In the genomic region with DNA sequence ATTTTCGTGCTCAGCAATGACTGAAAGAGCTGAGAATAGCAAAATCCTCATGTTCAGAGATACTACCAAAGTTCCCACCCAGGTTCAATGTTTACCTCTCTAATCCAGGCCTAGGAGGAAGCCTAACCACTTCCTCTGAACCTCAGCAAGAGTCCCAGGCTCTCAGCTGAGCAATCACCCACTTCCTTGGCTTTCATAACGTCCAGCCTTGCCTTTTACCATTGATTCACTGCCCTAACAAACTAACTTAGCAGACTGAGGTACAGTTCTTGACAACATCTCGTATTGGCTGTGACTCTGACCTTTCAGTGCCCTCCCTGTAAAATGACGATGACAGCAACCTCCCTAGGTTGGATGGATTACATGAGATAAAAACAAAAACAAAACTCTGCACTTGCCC, we compare ENCODE assay signal across 8 mouse cellular contexts. TPM values are rescaled to one million over a fixed set of nuclear protein-coding genes. Genes with fewer than 3 reads are reported as not detected.
DNase-seq lines count a peak whose midpoint lies in the region; ATAC-seq and TF ChIP-seq lines count a peak whose summit lies in the region.

No protein-coding gene starts in this region.

- peak overlapping the region; percentile 72 for H3K27ac ChIP-seq in bone marrow macrophage, adult 2 months (ENCODE audit: insufficient read depth, low read depth, low read length)
- H3K27ac ChIP-seq in hindbrain, embryonic 16.5 days (ENCODE audit: low read depth, low read length): no peak overlapping the region
- no peak overlapping the region for H3K27ac ChIP-seq in midbrain, embryonic 12.5 days (replicated peaks)

- peak overlapping the region; percentile 99; the same call in 1 of the 2 replicates for H3K9ac ChIP-seq in hindbrain, embryonic 16.5 days (ENCODE audit: low read depth, low read length)
- H3K9ac ChIP-seq in midbrain, embryonic 12.5 days (replicated peaks): peak overlapping the region; percentile 99

- H3K4me1 ChIP-seq in bone marrow macrophage, adult 2 months (ENCODE audit: control insufficient read depth, insufficient read depth, low read length): peaks cover 35% of the 10 kb centered on the region
- H3K4me1 ChIP-seq in hindbrain, embryonic 16.5 days (ENCODE audit: control insufficient read depth, insufficient read depth, low read depth, low read length): peaks cover 26% of the 10 kb centered on the region
- peaks cover 27% of the 10 kb centered on the region for H3K4me1 ChIP-seq in midbrain, embryonic 12.5 days

- no peaks in the 10 kb centered on the region for H3K36me3 ChIP-seq in hindbrain, embryonic 16.5 days (ENCODE audit: control insufficient read depth, insufficient read depth, low read length)
- 0 out of 2 replicates have a peak, but pooled peaks cover 1% of the 10 kb centered on the region for H3K36me3 ChIP-seq in midbrain, embryonic 12.5 days

- no peak for ATAC-seq in hindbrain, embryonic 16.5 days
- ATAC-seq in midbrain, embryonic 12.5 days (ENCODE audit: low FRiP score, low read depth): no peak

- 32% methylated on average over 4 of the region's 4 CpGs for WGBS in hindbrain, embryonic 16.5 days
- WGBS in midbrain, embryonic 12.5 days: 44% methylated on average over 4 of the region's 4 CpGs

- TF ChIP-seq POLR2A in bone marrow macrophage, adult 2 months (IDR thresholded peaks at IDR 0.05; ENCODE audit: borderline replicate concordance, low read depth, low read length): no peak

- H3K27me3 ChIP-seq in hindbrain, embryonic 16.5 days (replicated peaks; ENCODE audit: control insufficient read depth, insufficient read depth, low read length): no peaks in the 10 kb centered on the region
- no peaks in the 10 kb centered on the region for H3K27me3 ChIP-seq in midbrain, embryonic 12.5 days

- peak; percentile 40 for DNase-seq in kidney, adult 9 months
- no peak for DNase-seq in kidney, postnatal 4 days
- no peak for DNase-seq in right cerebral cortex, postnatal 25 days
- DNase-seq in embryo, embryonic 10.5 days (ENCODE audit: low spot score): no peak
- no peak for DNase-seq in gastrocnemius, postnatal 25 days

- H3K4me3 ChIP-seq in bone marrow macrophage, adult 2 months (ENCODE audit: insufficient read depth, low read length): peak overlapping the region; percentile 93
- H3K4me3 ChIP-seq in hindbrain, embryonic 16.5 days (ENCODE audit: low read length): peak overlapping the region; percentile 85
- peak overlapping the region; percentile 98 for H3K4me3 ChIP-seq in midbrain, embryonic 12.5 days

- TF ChIP-seq CTCF in bone marrow macrophage, adult 2 months (IDR thresholded peaks at IDR 0.05; ENCODE audit: low read depth, low read length): no peak

- peak overlapping the region; percentile 80 for H3K4me2 ChIP-seq in hindbrain, embryonic 16.5 days (ENCODE audit: low read length)
- peak overlapping the region; percentile 55 for H3K4me2 ChIP-seq in midbrain, embryonic 12.5 days (replicated peaks)

- no peaks in the 10 kb centered on the region for H3K9me3 ChIP-seq in hindbrain, embryonic 16.5 days (ENCODE audit: control insufficient read depth, low read length)
- H3K9me3 ChIP-seq in midbrain, embryonic 12.5 days: no peaks in the 10 kb centered on the region

RNA-seq across cellular contexts. Expression of a gene that starts 2.0 kb away (rescaled TPM):
- polyA plus RNA-seq in bone marrow macrophage, adult 2 months (2012; ENCODE audit: insufficient read depth, insufficient read length, missing spikeins): 53.6 and 73.6 TPM in 2 replicates
- 74.3 and 74.4 TPM in 2 replicates for polyA plus RNA-seq in hindbrain, embryonic 16.5 days (2015; fragmentation: Nextera tagmentation; extraction: Ambion mirVana)
- polyA plus RNA-seq in midbrain, embryonic 12.5 days (2016; fragmentation: Nextera tagmentation; extraction: Ambion mirVana): 65.7 and 69.8 TPM in 2 replicates
- total RNA-seq in gastrocnemius, postnatal 25 days (2021): 100 to 1,000 TPM; 208 to 217 TPM

RNA-seq across cellular contexts. Expression of a gene that starts 38.5 kb away (rescaled TPM):
- 92.1 and 95.1 TPM in 2 replicates for polyA plus RNA-seq in bone marrow macrophage, adult 2 months (2012; ENCODE audit: insufficient read depth, insufficient read length, missing spikeins)
- 48.6 and 58.6 TPM in 2 replicates for polyA plus RNA-seq in hindbrain, embryonic 16.5 days (2015; fragmentation: Nextera tagmentation; extraction: Ambion mirVana)
- polyA plus RNA-seq in midbrain, embryonic 12.5 days (2016; fragmentation: Nextera tagmentation; extraction: Ambion mirVana): 92.4 and 97.3 TPM in 2 replicates
- 10 to 100 TPM; 16.2 to 17.4 TPM for total RNA-seq in gastrocnemius, postnatal 25 days (2021)
